Mouse (Mus musculus) stomach, embryonic 15.5 days (tissue): ENCODE results near the gene Tmem44. TPM values are rescaled to one million over a fixed set of nuclear protein-coding genes. Genes with fewer than 3 reads are reported as not detected.

Source experiments
- ATAC-seq: fragments of 200-750 bp; cut with Nextera tagmentation; 2 replicates; pipeline ENCODE4 v1.8.0; 2017; ENCODE audit warnings: low read depth, moderate number of reproducible peaks, moderate TSS enrichment; ENCODE audit not compliant: insufficient read depth, low FRiP score
- H3K27ac ChIP-seq: fragments of 300-500 bp; sonication (generic); 2 replicates; pipeline ENCODE4 v1.5.1; 2015; ENCODE audit warnings: mild to moderate bottlenecking, inconsistent platforms
- H3K27me3 ChIP-seq: fragments of 300-500 bp; sonication (generic); replicated peaks from 2 replicates; pipeline ENCODE4 v1.6.1; 2015; ENCODE audit warnings: inconsistent platforms
- H3K36me3 ChIP-seq: fragments of 300-500 bp; sonication (generic); 2 replicates; pipeline ENCODE4 v1.6.1; 2015; ENCODE audit warnings: inconsistent platforms
- H3K4me1 ChIP-seq: fragments of 300-500 bp; sonication (generic); 2 replicates; pipeline ENCODE4 v1.6.1; 2015; ENCODE audit warnings: inconsistent platforms
- H3K4me2 ChIP-seq: fragments of 300-500 bp; sonication (generic); 2 replicates; pipeline ENCODE4 v1.6.1; 2015; ENCODE audit warnings: mild to moderate bottlenecking, inconsistent platforms
- H3K4me3 ChIP-seq: fragments of 300-500 bp; sonication (generic); replicated peaks from 2 replicates; pipeline ENCODE4 v1.5.1; 2015; ENCODE audit warnings: inconsistent platforms
- H3K9ac ChIP-seq: fragments of 300-500 bp; sonication (generic); 2 replicates; pipeline ENCODE4 v1.6.1; 2015; ENCODE audit warnings: inconsistent platforms
- H3K9me3 ChIP-seq: fragments of 300-500 bp; sonication (generic); 2 replicates; pipeline ENCODE4 v1.6.1; 2016; ENCODE audit warnings: inconsistent platforms
- WGBS: fragments of 180-500 bp; shearing (Covaris S2); methylation state at CpG from one replicate; pipeline ENCODE4 v1.1.7; 2015; 5-methylcytosine and 5-hydroxymethylcytosine counted together
- polyA plus RNA-seq: library from polyadenylated mRNA; unstranded; fragments of >200 nt; fragmentation: Nextera tagmentation; extraction: Ambion mirVana; gene quantifications from 2 replicates; pipeline ENCODE4 v1.2.1, GENCODE M21; 2015

Gene Tmem44
- polyA plus RNA-seq, 1 experiment from 2014 or later = 11.7 TPM

GRCm38 (mm10) chr16:30576392-30576791 lies 25.8 kb upstream of the Tmem44 start:
- Histone ChIP-seq H3K36me3 (peaks cover 56% of the 10 kb centered on the region), H3K4me2 (no peak overlapping the region), H3K9me3 (no peaks in the 10 kb centered on the region), H3K9ac (no peak overlapping the region), H3K4me1 (no peaks in the 10 kb centered on the region), H3K27ac (no peak overlapping the region), H3K27me3 (no peaks in the 10 kb centered on the region), H3K4me3 (no peak overlapping the region)
- ATAC-seq = no peak
- 87% methylated on average over 1 of the region's 1 CpGs for WGBS

GRCm38 (mm10) chr16:30575815-30576214 lies 25.2 kb upstream of the Tmem44 start:
- no peak overlapping the region for H3K27ac ChIP-seq
- no peaks in the 10 kb centered on the region for H3K9me3 ChIP-seq
- H3K4me2 ChIP-seq = no peak overlapping the region
- H3K36me3 ChIP-seq = peaks cover 56% of the 10 kb centered on the region
- no peak overlapping the region for H3K9ac ChIP-seq
- no peaks in the 10 kb centered on the region for H3K4me1 ChIP-seq
- WGBS = 82% methylated on average over 7 of the region's 7 CpGs
- no peak overlapping the region for H3K4me3 ChIP-seq
- no peaks in the 10 kb centered on the region for H3K27me3 ChIP-seq
- no peak for ATAC-seq

GRCm38 (mm10) chr16:30572239-30572638 lies 21.6 kb upstream of the Tmem44 start:
- no peak for ATAC-seq
- no peaks in the 10 kb centered on the region for H3K4me1 ChIP-seq
- WGBS = 37% methylated on average over 4 of the region's 4 CpGs
- H3K9me3 ChIP-seq = no peaks in the 10 kb centered on the region
- H3K4me2 ChIP-seq = no peak overlapping the region
- no peak overlapping the region for H3K4me3 ChIP-seq
- H3K9ac ChIP-seq = no peak overlapping the region
- H3K36me3 ChIP-seq = peaks cover 54% of the 10 kb centered on the region
- H3K27ac ChIP-seq = no peak overlapping the region
- no peaks in the 10 kb centered on the region for H3K27me3 ChIP-seq

GRCm38 (mm10) chr16:30571378-30571777 lies 20.7 kb upstream of the Tmem44 start:
- H3K4me3 ChIP-seq = no peak overlapping the region
- no peaks in the 10 kb centered on the region for H3K9me3 ChIP-seq
- no peaks in the 10 kb centered on the region for H3K27me3 ChIP-seq
- peaks cover 55% of the 10 kb centered on the region for H3K36me3 ChIP-seq
- no peaks in the 10 kb centered on the region for H3K4me1 ChIP-seq
- H3K27ac ChIP-seq = no peak overlapping the region
- H3K4me2 ChIP-seq = no peak overlapping the region
- no peak for ATAC-seq
- no peak overlapping the region for H3K9ac ChIP-seq
- WGBS = 93% methylated on average over 5 of the region's 5 CpGs

GRCm38 (mm10) chr16:30570173-30570572 lies 19.5 kb upstream of the Tmem44 start:
- H3K9me3 ChIP-seq = no peaks in the 10 kb centered on the region
- H3K27me3 ChIP-seq = no peaks in the 10 kb centered on the region
- no peak overlapping the region for H3K4me2 ChIP-seq
- no peak overlapping the region for H3K9ac ChIP-seq
- H3K36me3 ChIP-seq = peaks cover 54% of the 10 kb centered on the region
- no peak overlapping the region for H3K4me3 ChIP-seq
- no peak overlapping the region for H3K27ac ChIP-seq
- WGBS = 92% methylated on average over 4 of the region's 4 CpGs
- no peak for ATAC-seq
- H3K4me1 ChIP-seq = no peaks in the 10 kb centered on the region

- no peak overlapping the region for H3K4me2 ChIP-seq
- no peaks in the 10 kb centered on the region for H3K4me1 ChIP-seq
- no peaks in the 10 kb centered on the region for H3K9me3 ChIP-seq
- no peak overlapping the region for H3K27ac ChIP-seq
- H3K36me3 ChIP-seq = peaks cover 68% of the 10 kb centered on the region
- H3K4me3 ChIP-seq = no peak overlapping the region
- 84% methylated on average over 6 of the region's 6 CpGs for WGBS
- no peaks in the 10 kb centered on the region for H3K27me3 ChIP-seq
- ATAC-seq = peak; percentile 75; the same call in 1 of the 2 replicates
- no peak overlapping the region for H3K9ac ChIP-seq
These were observed 15.0 kb upstream of the Tmem44 start for GRCm38 (mm10) chr16:30565631-30566030.

GRCm38 (mm10) chr16:30560601-30561000 lies 10.0 kb upstream of the Tmem44 start:
- Histone ChIP-seq H3K4me1 (no peaks in the 10 kb centered on the region), H3K27me3 (no peaks in the 10 kb centered on the region), H3K9ac (no peak overlapping the region), H3K4me3 (no peak overlapping the region), H3K36me3 (peaks cover 51% of the 10 kb centered on the region), H3K4me2 (no peak overlapping the region), H3K9me3 (no peaks in the 10 kb centered on the region), H3K27ac (no peak overlapping the region)
- 92% methylated on average over 4 of the region's 4 CpGs for WGBS
- no peak for ATAC-seq

GRCm38 (mm10) chr16:30559312-30559992 lies 8.8 kb upstream of the Tmem44 start:
- H3K27ac ChIP-seq = no peak overlapping the region
- H3K4me2 ChIP-seq = no peak overlapping the region
- no peaks in the 10 kb centered on the region for H3K4me1 ChIP-seq
- H3K4me3 ChIP-seq = no peak overlapping the region
- H3K9ac ChIP-seq = no peak overlapping the region
- H3K36me3 ChIP-seq = peaks cover 42% of the 10 kb centered on the region
- no peaks in the 10 kb centered on the region for H3K27me3 ChIP-seq
- H3K9me3 ChIP-seq = no peaks in the 10 kb centered on the region
- no peak for ATAC-seq
- WGBS = 81% methylated on average over 5 of the region's 5 CpGs

- H3K4me1 ChIP-seq = peaks cover 8% of the 10 kb centered on the region; the same call in 1 of the 2 replicates
- H3K4me2 ChIP-seq = no peak overlapping the region
- H3K36me3 ChIP-seq = no peaks in the 10 kb centered on the region
- no peak overlapping the region for H3K4me3 ChIP-seq
- H3K9ac ChIP-seq = no peak overlapping the region
- WGBS = 92% methylated on average over 8 of the region's 8 CpGs
- ATAC-seq = no peak
- no peaks in the 10 kb centered on the region for H3K9me3 ChIP-seq
- no peak overlapping the region for H3K27ac ChIP-seq
- no peaks in the 10 kb centered on the region for H3K27me3 ChIP-seq
These were observed 3.5 kb upstream of the Tmem44 start for GRCm38 (mm10) chr16:30554109-30554508.

- Histone ChIP-seq H3K9me3 (no peaks in the 10 kb centered on the region), H3K27ac (peak overlapping the region; percentile 67), H3K9ac (no peak overlapping the region), H3K4me1 (peaks cover 8% of the 10 kb centered on the region; the same call in 1 of the 2 replicates), H3K36me3 (no peaks in the 10 kb centered on the region), H3K4me3 (no peak overlapping the region), H3K4me2 (no peak overlapping the region), H3K27me3 (no peaks in the 10 kb centered on the region)
- 34% methylated on average over 11 of the region's 11 CpGs for WGBS
- no peak; the same call in 1 of the 2 replicates for ATAC-seq
These were observed 2.1 kb upstream of the Tmem44 start for GRCm38 (mm10) chr16:30552621-30553338.

GRCm38 (mm10) chr16:30549966-30550747 lies 485 bp downstream of the Tmem44 start:
- H3K27ac ChIP-seq = no peak overlapping the region
- peak overlapping the region; percentile 94 for H3K4me2 ChIP-seq
- under 1% methylated on average over 60 of the region's 63 CpGs for WGBS
- no peaks in the 10 kb centered on the region for H3K9me3 ChIP-seq
- H3K4me1 ChIP-seq = peaks cover 8% of the 10 kb centered on the region; the same call in 1 of the 2 replicates
- peak overlapping the region; percentile 72 for H3K9ac ChIP-seq
- H3K27me3 ChIP-seq = no peaks in the 10 kb centered on the region
- H3K4me3 ChIP-seq = peak overlapping the region; percentile 69
- ATAC-seq = peak; percentile 86
- no peaks in the 10 kb centered on the region for H3K36me3 ChIP-seq

GRCm38 (mm10) chr16:30549516-30549915 lies 1.1 kb downstream of the Tmem44 start:
- H3K27me3 ChIP-seq = no peaks in the 10 kb centered on the region
- no peaks in the 10 kb centered on the region for H3K9me3 ChIP-seq
- ATAC-seq = no peak
- H3K27ac ChIP-seq = no peak overlapping the region
- H3K36me3 ChIP-seq = no peaks in the 10 kb centered on the region
- WGBS = 82% methylated on average over 7 of the region's 7 CpGs
- peak overlapping the region; percentile 69 for H3K4me3 ChIP-seq
- H3K4me1 ChIP-seq = peaks cover 8% of the 10 kb centered on the region; the same call in 1 of the 2 replicates
- H3K9ac ChIP-seq = no peak overlapping the region
- H3K4me2 ChIP-seq = peak overlapping the region; percentile 94; the same call in 1 of the 2 replicates
